Mouse (Mus musculus) forebrain, embryonic 11.5 days (tissue): ENCODE data around the gene Gm20388. TPM values are rescaled to one million over a fixed set of nuclear protein-coding genes. Genes with fewer than 3 reads are reported as not detected.
A peak's percentile ranks its signal among the peaks of the same experiment; 100 is the strongest.

Experiments used
- ATAC-seq: fragments of 200-750 bp; cut with Nextera tagmentation; replicated peaks from 2 replicates; pipeline ENCODE4 v1.8.0; 2017; ENCODE audit warnings: moderate TSS enrichment; ENCODE audit not compliant: low FRiP score
- DNase-seq: peaks from one replicate; pipeline ENCODE4 v3.0.0-alpha.2; 2017; ENCODE audit warnings: low spot score
- H3K27ac ChIP-seq: fragments of 300-500 bp; sonication (generic); 2 replicates; pipeline ENCODE4 v1.5.1; 2014; ENCODE audit warnings: low read depth, low read length
- H3K27me3 ChIP-seq: fragments of 300-500 bp; sonication (generic); 2 replicates; pipeline ENCODE4 v1.6.1; 2014; ENCODE audit warnings: mild to moderate bottlenecking, low read length, mixed read lengths; ENCODE audit not compliant: control insufficient read depth, insufficient read depth
- H3K36me3 ChIP-seq: fragments of 300-500 bp; sonication (generic); 2 replicates; pipeline ENCODE4 v1.6.1; 2014; ENCODE audit warnings: mild to moderate bottlenecking, low read length, moderate library complexity, mixed read lengths; ENCODE audit not compliant: control insufficient read depth, insufficient read depth
- H3K4me1 ChIP-seq: fragments of 300-500 bp; sonication (generic); replicated peaks from 2 replicates; pipeline ENCODE4 v1.6.1; 2014; ENCODE audit warnings: low read length, mixed read lengths; ENCODE audit not compliant: control insufficient read depth, insufficient read depth
- H3K4me2 ChIP-seq: fragments of 300-500 bp; sonication (generic); 2 replicates; pipeline ENCODE4 v1.6.1; 2014; ENCODE audit warnings: low read depth, mild to moderate bottlenecking, low read length, moderate library complexity, mixed read lengths; ENCODE audit not compliant: severe bottlenecking
- H3K4me3 ChIP-seq: fragments of 300-500 bp; sonication (generic); 2 replicates; pipeline ENCODE4 v1.5.1; 2014; ENCODE audit warnings: low read depth, low read length
- H3K9ac ChIP-seq: fragments of 300-500 bp; sonication (generic); 2 replicates; pipeline ENCODE4 v1.6.1; 2014; ENCODE audit warnings: low read length
- H3K9me3 ChIP-seq: fragments of 300-500 bp; sonication (generic); 2 replicates; pipeline ENCODE4 v1.6.1; 2016; ENCODE audit warnings: low read length, mixed read lengths; ENCODE audit not compliant: control insufficient read depth
- WGBS: fragments of 180-500 bp; shearing (Covaris S2); extraction: QIAGEN DNeasy Blood & Tissue Kit; methylation state at CpG from one replicate; pipeline ENCODE4 v1.1.7; 2014; 5-methylcytosine and 5-hydroxymethylcytosine counted together
- polyA plus RNA-seq: library from polyadenylated mRNA; unstranded; fragments of >200 nt; fragmentation: Nextera tagmentation; extraction: Ambion mirVana; gene quantifications from 2 replicates; pipeline ENCODE4 v1.2.1, GENCODE M21; 2014

The Gm20388 gene
- polyA plus RNA-seq, 1 experiment from 2014 or later: not detected

DNA sequence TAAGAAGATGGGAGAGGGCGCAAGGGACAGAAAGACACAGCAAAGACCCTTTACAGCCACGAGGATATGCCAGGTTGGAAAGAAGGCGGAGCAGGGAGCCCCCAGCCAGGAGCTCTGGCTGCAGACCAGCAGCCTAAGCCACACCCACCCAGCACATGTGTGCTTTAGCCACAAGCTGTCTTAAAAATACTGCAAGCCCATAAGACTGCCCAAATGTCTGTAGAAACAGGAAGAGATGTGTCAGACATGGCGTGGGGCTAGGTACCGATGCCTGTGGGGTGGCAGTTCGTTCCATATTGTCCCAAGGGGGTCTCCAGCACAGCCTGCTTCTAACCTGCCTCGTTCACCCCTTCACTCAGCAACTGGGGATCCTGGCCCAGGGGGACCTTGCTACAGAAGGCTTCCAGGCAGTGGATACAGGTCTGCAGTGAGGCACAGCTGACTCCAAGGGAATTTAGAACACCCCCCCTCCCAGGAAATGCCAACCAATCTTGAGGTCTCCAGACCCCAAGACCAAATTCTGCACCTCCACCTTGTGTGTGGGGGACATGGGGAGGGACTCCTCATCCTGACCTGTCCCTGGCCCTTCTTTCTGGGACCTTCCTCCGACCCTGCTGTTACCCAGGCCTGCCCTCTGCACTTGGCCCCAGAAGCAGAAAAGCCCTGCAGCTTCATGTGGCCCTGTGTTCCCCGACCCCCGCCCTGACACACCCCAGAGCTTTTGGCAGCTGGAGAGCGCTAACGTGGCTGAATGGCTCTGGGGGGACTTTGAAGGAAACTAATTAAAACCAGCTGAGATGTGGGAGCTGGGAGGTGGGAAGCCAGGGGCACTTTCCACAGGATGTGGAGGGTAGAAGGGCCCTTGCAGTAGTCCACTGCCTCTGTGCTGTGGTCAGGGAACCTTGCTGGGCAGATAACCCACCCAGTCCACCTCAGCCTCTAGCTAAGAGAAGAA lies 2335.9 kb downstream of the Gm20388 start:
- Histone ChIP-seq H3K4me1 (peaks cover 5% of the 10 kb centered on the region; the same call in 1 of the 2 replicates), H3K9me3 (no peaks in the 10 kb centered on the region), H3K27me3 (no peaks in the 10 kb centered on the region), H3K4me3 (no peak overlapping the region), H3K4me2 (no peak overlapping the region), H3K36me3 (no peaks in the 10 kb centered on the region), H3K9ac (no peak overlapping the region), H3K27ac (no peak overlapping the region)
- DNase-seq (no peak), ATAC-seq (no peak)
- 51% methylated on average over 12 of the region's 12 CpGs for WGBS

GRCm38 (mm10) chr8:122251739-122252138 lies 2341.1 kb downstream of the Gm20388 start:
- no peak for DNase-seq
- H3K9ac ChIP-seq: no peak overlapping the region
- H3K27ac ChIP-seq: no peak overlapping the region
- H3K4me3 ChIP-seq: no peak overlapping the region
- ATAC-seq: no peak
- no peak overlapping the region for H3K4me2 ChIP-seq
- H3K27me3 ChIP-seq: no peaks in the 10 kb centered on the region
- 73% methylated on average over 1 of the region's 1 CpGs for WGBS
- H3K9me3 ChIP-seq: no peaks in the 10 kb centered on the region
- no peaks in the 10 kb centered on the region for H3K36me3 ChIP-seq
- peaks cover 3% of the 10 kb centered on the region; the same call in 1 of the 2 replicates for H3K4me1 ChIP-seq

DNA sequence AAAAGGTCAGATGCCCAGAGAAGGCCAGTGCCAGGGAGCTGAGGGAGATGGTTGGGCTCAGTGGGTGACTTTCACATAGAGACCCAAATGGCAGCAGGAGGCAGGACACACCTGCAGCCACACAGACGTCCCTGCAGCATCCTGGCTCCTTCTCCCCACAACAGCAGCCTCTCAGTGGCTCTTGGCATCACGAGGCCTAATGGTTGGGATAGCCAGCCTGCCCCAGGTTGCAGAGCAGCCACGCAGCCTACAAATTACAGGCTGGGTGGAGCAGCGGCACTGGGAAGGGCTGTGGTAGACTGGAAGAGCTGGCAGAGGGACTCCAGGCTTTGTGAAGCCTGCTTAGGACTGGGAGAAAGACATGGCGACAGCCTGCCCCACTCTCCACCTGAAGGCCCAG lies 2341.7 kb downstream of the Gm20388 start:
- no peak for ATAC-seq
- Histone ChIP-seq H3K4me1 (no peaks in the 10 kb centered on the region), H3K9me3 (no peaks in the 10 kb centered on the region), H3K27me3 (no peaks in the 10 kb centered on the region), H3K36me3 (no peaks in the 10 kb centered on the region), H3K4me3 (no peak overlapping the region), H3K9ac (no peak overlapping the region), H3K4me2 (no peak overlapping the region), H3K27ac (no peak overlapping the region)
- 65% methylated on average over 5 of the region's 5 CpGs for WGBS
- DNase-seq: no peak

DNA sequence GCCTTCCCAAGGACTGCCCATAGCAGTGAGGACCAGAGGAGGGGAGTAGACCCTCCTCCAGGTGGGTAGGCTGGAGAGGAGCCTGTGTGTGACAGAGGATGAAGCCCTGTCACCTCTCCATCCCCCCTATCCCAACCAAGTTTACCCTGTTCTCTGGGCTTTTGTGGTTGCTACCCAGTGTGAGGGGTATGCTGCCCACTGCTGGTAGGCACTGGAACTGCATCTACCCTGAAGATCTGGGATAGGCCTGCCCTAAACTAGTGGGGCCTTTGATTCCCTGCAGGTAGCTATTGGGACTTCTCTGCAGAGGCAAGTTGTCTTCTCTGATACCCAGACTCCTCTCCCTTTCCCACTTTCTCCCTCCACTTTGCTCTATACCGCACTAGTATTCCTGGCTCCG lies 2348.7 kb downstream of the Gm20388 start:
- Histone ChIP-seq H3K27ac (no peak overlapping the region), H3K4me1 (no peaks in the 10 kb centered on the region), H3K9ac (no peak overlapping the region), H3K4me2 (no peak overlapping the region), H3K36me3 (no peaks in the 10 kb centered on the region), H3K27me3 (no peaks in the 10 kb centered on the region), H3K9me3 (no peaks in the 10 kb centered on the region), H3K4me3 (no peak overlapping the region)
- WGBS: 56% methylated on average over 2 of the region's 2 CpGs
- peak; percentile 90 for DNase-seq
- 0 out of 2 replicates have a peak, but pooled peaks have one; percentile 36 for ATAC-seq

DNA sequence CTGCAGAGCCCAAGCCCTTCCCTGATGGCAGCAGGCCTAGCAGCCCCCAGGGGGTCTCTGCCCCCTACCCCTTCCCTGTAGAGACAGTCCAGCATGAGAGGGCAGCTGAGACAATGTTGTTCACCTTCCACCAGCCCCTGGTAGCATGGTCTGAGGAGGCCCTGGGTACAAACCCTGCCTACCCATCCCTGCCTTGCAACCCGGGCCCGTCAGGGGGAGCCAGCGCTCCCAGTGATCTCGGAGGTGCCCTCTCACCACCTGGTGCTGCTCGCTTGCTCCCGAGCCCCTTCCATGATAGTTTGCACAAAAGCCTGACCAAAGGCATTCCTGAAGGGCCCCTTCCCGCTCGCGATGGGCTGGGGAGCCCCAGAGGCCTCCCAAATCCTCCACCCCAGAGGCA lies 2350.1 kb downstream of the Gm20388 start:
- H3K27me3 ChIP-seq: no peaks in the 10 kb centered on the region
- DNase-seq (no peak), ATAC-seq (no peak)
- no peaks in the 10 kb centered on the region for H3K4me1 ChIP-seq
- H3K9me3 ChIP-seq: no peaks in the 10 kb centered on the region
- H3K36me3 ChIP-seq: no peaks in the 10 kb centered on the region
- H3K9ac ChIP-seq: no peak overlapping the region
- no peak overlapping the region for H3K27ac ChIP-seq
- WGBS: 47% methylated on average over 9 of the region's 9 CpGs
- no peak overlapping the region for H3K4me3 ChIP-seq
- no peak overlapping the region for H3K4me2 ChIP-seq

- H3K27me3 ChIP-seq: no peaks in the 10 kb centered on the region
- ATAC-seq: no peak
- H3K9ac ChIP-seq: no peak overlapping the region
- H3K27ac ChIP-seq: no peak overlapping the region
- no peak overlapping the region for H3K4me3 ChIP-seq
- WGBS: 78% methylated on average over 16 of the region's 16 CpGs
- H3K9me3 ChIP-seq: no peaks in the 10 kb centered on the region
- no peak for DNase-seq
- H3K4me1 ChIP-seq: no peaks in the 10 kb centered on the region
- no peak overlapping the region for H3K4me2 ChIP-seq
- no peaks in the 10 kb centered on the region for H3K36me3 ChIP-seq
Measured at GRCm38 (mm10) chr8:122262835-122263234, 2352.2 kb downstream of the Gm20388 start.

DNA sequence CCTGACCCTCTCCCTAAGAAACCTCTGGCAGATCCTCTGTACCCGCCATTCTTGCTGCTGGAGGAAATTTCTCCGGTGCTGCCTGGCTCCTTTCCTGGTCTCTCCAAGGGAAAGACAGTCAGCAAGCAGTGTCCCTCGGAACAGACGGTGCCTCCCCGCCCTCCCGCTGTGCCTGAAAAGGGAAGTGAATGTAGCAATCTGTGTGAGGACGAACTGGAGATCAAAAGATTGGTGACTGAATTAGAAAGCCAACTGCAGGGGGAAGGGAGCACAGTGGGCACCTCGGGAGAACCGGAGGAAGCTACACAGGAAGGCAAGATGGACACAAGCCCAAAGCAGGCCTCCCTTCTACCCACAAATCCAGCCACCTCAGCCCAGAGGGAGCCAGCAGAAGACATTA lies 2353.6 kb downstream of the Gm20388 start:
- no peak overlapping the region for H3K27ac ChIP-seq

GRCm38 (mm10) chr8:122265522-122265921 lies 2354.9 kb downstream of the Gm20388 start:
- H3K4me3 ChIP-seq: no peak overlapping the region
- 88% methylated on average over 8 of the region's 8 CpGs for WGBS
- H3K27me3 ChIP-seq: no peaks in the 10 kb centered on the region
- no peak overlapping the region for H3K4me2 ChIP-seq
- ATAC-seq (no peak), DNase-seq (no peak)
- H3K9me3 ChIP-seq: no peaks in the 10 kb centered on the region
- H3K9ac ChIP-seq: no peak overlapping the region
- H3K4me1 ChIP-seq: peaks cover 4% of the 10 kb centered on the region; the same call in 1 of the 2 replicates
- H3K36me3 ChIP-seq: no peaks in the 10 kb centered on the region
- H3K27ac ChIP-seq: no peak overlapping the region

More for the DNA sequence above, 2353.6 kb downstream of the Gm20388 start:
- DNase-seq (no peak), ATAC-seq (no peak)
- Histone ChIP-seq H3K9ac (no peak overlapping the region), H3K36me3 (no peaks in the 10 kb centered on the region), H3K4me2 (no peak overlapping the region), H3K9me3 (no peaks in the 10 kb centered on the region), H3K4me3 (no peak overlapping the region), H3K4me1 (peaks cover 4% of the 10 kb centered on the region; the same call in 1 of the 2 replicates), H3K27me3 (no peaks in the 10 kb centered on the region)
- 40% methylated on average over 9 of the region's 9 CpGs for WGBS
